Mouse (Mus musculus): ENCODE results near the gene Olfr854. TPM values are rescaled to one million over a fixed set of nuclear protein-coding genes. Genes with fewer than 3 reads are reported as not detected.

The Olfr854 gene
- not detected for total RNA-seq (2021)
- long read RNA-seq, experiment 1: 0 reads
- long read RNA-seq, experiment 2: 0 reads

GRCm38 (mm10) chr9:19567282-19567681, at the start of gene Olfr854:
TSS of gene Olfr854 (minus strand) at chr9:19567382.
- DNase-seq (ENCODE audit: low spot score in 2 of 2): no peak

- no peak for DNase-seq (ENCODE audit: low spot score in 2 of 2)
These were observed 15.1 kb upstream of the Olfr854 start, which contains the start of gene Olfr855 for GRCm38 (mm10) chr9:19582317-19582716. TSS of gene Olfr855 (plus strand) at chr9:19582617.

GRCm38 (mm10) chr9:19540976-19541375, 26.2 kb downstream of the Olfr854 start, which contains the start of gene Olfr853:
TSS of gene Olfr853 (minus strand) at chr9:19541076.
- no peak for DNase-seq (ENCODE audit: low spot score in 2 of 2)

Other genes with a start within 250 kb of the Olfr854 start
- gene Olfr845, start 230.9 kb downstream of the Olfr854 start, total RNA-seq (2021): not detected
- gene Olfr846, start 203.4 kb downstream of the Olfr854 start, total RNA-seq (2021): not detected
- not detected for gene Olfr847, start 188.7 kb downstream of the Olfr854 start, total RNA-seq (2021)
- not detected for gene Olfr849, start 127.1 kb downstream of the Olfr854 start, total RNA-seq (2021)
- not detected for gene Olfr850, start 89.1 kb downstream of the Olfr854 start, total RNA-seq (2021)
- not detected for gene Olfr851, start 74.1 kb downstream of the Olfr854 start, total RNA-seq (2021)
- not detected for gene Olfr853, start 26.3 kb downstream of the Olfr854 start, total RNA-seq (2021)
- not detected for gene Olfr855, start 15.2 kb upstream of the Olfr854 start, total RNA-seq (2021)
- 10 to 100 TPM; 21.8 to 22.7 TPM for gene Zfp317, start 54.7 kb upstream of the Olfr854 start, total RNA-seq (2021)
- gene Olfr857, start 142.1 kb upstream of the Olfr854 start, total RNA-seq (2021): not detected
- not detected for gene Olfr58, start 212.9 kb upstream of the Olfr854 start, total RNA-seq (2021)
- gene Olfr859, start 237.5 kb upstream of the Olfr854 start, total RNA-seq (2021): not detected

All from left cerebral cortex, adult 18-20 months (tissue).